In genomic region chr5:4578856-4579255, GRCm38 (mm10) we compare ENCODE assay signal across 18 mouse cellular contexts.
A peak's percentile ranks its signal among the peaks of the same experiment; 100 is the strongest.
DNase-seq lines count a peak whose midpoint lies in the region; ATAC-seq and TF ChIP-seq lines count a peak whose summit lies in the region.
"Had no signal": no experiment of that assay in that cellular context is flagged by ENCODE, and none has a peak within 500 bp of the region (broad histone marks: within the 10 kb centered on the region; RNA-seq: fewer than 3 reads in every experiment).

No protein-coding gene starts in this region.

- H3K4me3 ChIP-seq in lung, embryonic 14.5 days (ENCODE audit: low read depth, low read length) = no peak overlapping the region
- H3K4me3 ChIP-seq in hindbrain, embryonic 12.5 days = no peak overlapping the region
- H3K4me3 ChIP-seq: gastrocnemius, adult 2 months; heart, adult 2 months; limb, embryonic 10.5 days; liver, embryonic 12.5 days; neural tube, embryonic 12.5 days had no signal

- intact Hi-C loops in left cerebral cortex, postnatal 25 days (cut with DNase I) = loop anchor here (1.0 to 5.0 kb wide), 3 partner anchors 14 to 338 kb away; partner anchors contain the start of gene Fzd1

- H3K9me3 ChIP-seq in lung, embryonic 14.5 days (ENCODE audit: low read depth, low read length) = no peaks in the 10 kb centered on the region
- H3K9me3 ChIP-seq in hindbrain, embryonic 12.5 days (replicated peaks) = no peaks in the 10 kb centered on the region
- H3K9me3 ChIP-seq: limb, embryonic 10.5 days; liver, embryonic 12.5 days; neural tube, embryonic 12.5 days had no signal

- H3K27me3 ChIP-seq in lung, embryonic 14.5 days (ENCODE audit: insufficient read depth, low read length) = no peaks in the 10 kb centered on the region
- H3K27me3 ChIP-seq in hindbrain, embryonic 12.5 days = no peaks in the 10 kb centered on the region
- H3K27me3 ChIP-seq: liver, embryonic 12.5 days; neural tube, embryonic 12.5 days had no signal

- no peaks in the 10 kb centered on the region for H3K36me3 ChIP-seq in lung, embryonic 14.5 days (ENCODE audit: insufficient read depth)
- no peaks in the 10 kb centered on the region for H3K36me3 ChIP-seq in hindbrain, embryonic 12.5 days
- H3K36me3 ChIP-seq: limb, embryonic 10.5 days; liver, embryonic 12.5 days; neural tube, embryonic 12.5 days had no signal

- no peak overlapping the region for H3K9ac ChIP-seq in lung, embryonic 14.5 days
- H3K9ac ChIP-seq in hindbrain, embryonic 12.5 days = no peak overlapping the region
- H3K9ac ChIP-seq: liver, embryonic 12.5 days; neural tube, embryonic 12.5 days had no signal

- H3K4me1 ChIP-seq in lung, embryonic 14.5 days (ENCODE audit: insufficient read depth) = no peaks in the 10 kb centered on the region
- H3K4me1 ChIP-seq in hindbrain, embryonic 12.5 days = no peaks in the 10 kb centered on the region
- H3K4me1 ChIP-seq: limb, embryonic 10.5 days; liver, embryonic 12.5 days; neural tube, embryonic 12.5 days had no signal

- ATAC-seq in lung, embryonic 14.5 days (ENCODE audit: insufficient read depth) = no peak
- no peak for ATAC-seq in hindbrain, embryonic 12.5 days (ENCODE audit: low FRiP score)
- ATAC-seq: hindbrain, embryonic 16.5 days; liver, embryonic 12.5 days had no signal

- H3K27ac ChIP-seq in lung, embryonic 14.5 days (ENCODE audit: low read depth) = no peak overlapping the region
- H3K27ac ChIP-seq in hindbrain, embryonic 12.5 days = no peak overlapping the region
- H3K27ac ChIP-seq: gastrocnemius, adult 2 months; heart, adult 2 months; limb, embryonic 10.5 days; liver, embryonic 12.5 days; neural tube, embryonic 12.5 days had no signal

- 39% methylated on average over 3 of the region's 3 CpGs for WGBS in lung, embryonic 14.5 days
- WGBS in hindbrain, embryonic 12.5 days = 75% methylated on average over 3 of the region's 3 CpGs

- peak; percentile 14 for DNase-seq in lung, embryonic 14.5 days
- DNase-seq in lung, postnatal 14 days = no peak
- DNase-seq in layer of hippocampus, adult 9-11 months = peak; percentile 18
- peak; percentile 71 to 94 for DNase-seq in left cerebral cortex, postnatal 25 days (ENCODE audit: low spot score in 2 of 2)
- DNase-seq in telencephalon, adult 2 months (ENCODE audit: low read depth, low spot score) = peak; percentile 71
- DNase-seq in gastrocnemius, adult 8-10 months (ENCODE audit: low spot score in 2 of 2) = no peak
- no peak for DNase-seq in thymus, adult 18-20 months
- DNase-seq: adrenal gland, adult 8-10 months; cerebellum, postnatal 10 days; gastrocnemius, adult 2 months; heart, adult 2 months; kidney, adult 18-20 months; kidney, postnatal 14 days had no signal

- no peak for TF ChIP-seq CTCF in lung, embryonic 14.5 days (IDR thresholded peaks at IDR 0.05; ENCODE audit: low read depth)

- H3K4me2 ChIP-seq in lung, embryonic 14.5 days = no peak overlapping the region
- no peak overlapping the region for H3K4me2 ChIP-seq in hindbrain, embryonic 12.5 days (replicated peaks)
- H3K4me2 ChIP-seq: liver, embryonic 12.5 days; neural tube, embryonic 12.5 days had no signal

Comparison
In these comparisons a context has a peak if more than half of its experiments do, and no peak if none do; other contexts are left out.
1. DNase-seq: peak in lung, embryonic 14.5 days (single experiment), layer of hippocampus, adult 9-11 months (single experiment), left cerebral cortex, postnatal 25 days (2 of 2) and telencephalon, adult 2 months (single experiment); none in lung, postnatal 14 days (single experiment), gastrocnemius, adult 8-10 months (0 of 2) and thymus, adult 18-20 months (0 of 2).